Mouse (Mus musculus) hindbrain, embryonic 14.5 days (tissue): ENCODE measurements around the gene Gm40193. TPM values are rescaled to one million over a fixed set of nuclear protein-coding genes. Genes with fewer than 3 reads are reported as not detected.
"Not testable (repeated sequence)": the region's sequence is repeated elsewhere in the genome, so short reads cannot be mapped to it uniquely, and the experiment has no call there.

ENCODE experiments used
- ATAC-seq: fragments of 200-750 bp; cut with Nextera tagmentation; 2 replicates; pipeline ENCODE4 v1.8.0; 2017; ENCODE audit warnings: moderate number of reproducible peaks, mild to moderate bottlenecking, moderate TSS enrichment, moderate library complexity; ENCODE audit not compliant: low FRiP score
- DNase-seq: peaks from one replicate; pipeline ENCODE4 v3.0.0-alpha.2; 2015; ENCODE audit warnings: low spot score
- H3K27ac ChIP-seq: fragments of 300-500 bp; sonication (generic); 2 replicates; pipeline ENCODE4 v1.5.1; 2014; ENCODE audit warnings: mild to moderate bottlenecking, moderate library complexity
- H3K27me3 ChIP-seq: fragments of 300-500 bp; sonication (generic); 2 replicates; pipeline ENCODE4 v1.6.1; 2014; ENCODE audit warnings: mild to moderate bottlenecking, low read length, mixed read lengths; ENCODE audit not compliant: control insufficient read depth, insufficient read depth
- H3K36me3 ChIP-seq: fragments of 300-500 bp; sonication (generic); replicated peaks from 2 replicates; pipeline ENCODE4 v1.6.1; 2014; ENCODE audit not compliant: control insufficient read depth, insufficient read depth
- H3K4me1 ChIP-seq: fragments of 300-500 bp; sonication (generic); replicated peaks from 2 replicates; pipeline ENCODE4 v1.6.1; 2014; ENCODE audit warnings: antibody characterized with exemption, low read length, mixed read lengths; ENCODE audit not compliant: control insufficient read depth, insufficient read depth
- H3K4me2 ChIP-seq: fragments of 300-500 bp; sonication (generic); replicated peaks from 2 replicates; pipeline ENCODE4 v1.6.1; 2014; ENCODE audit warnings: mild to moderate bottlenecking, moderate library complexity
- H3K4me3 ChIP-seq: fragments of 300-500 bp; sonication (generic); replicated peaks from 2 replicates; pipeline ENCODE4 v1.5.1; 2014; ENCODE audit warnings: mild to moderate bottlenecking, low read length
- H3K9ac ChIP-seq: fragments of 300-500 bp; sonication (generic); 2 replicates; pipeline ENCODE4 v1.6.1; 2014
- H3K9me3 ChIP-seq: fragments of 300-500 bp; sonication (generic); 2 replicates; pipeline ENCODE4 v1.6.1; 2016; ENCODE audit warnings: low read length; ENCODE audit not compliant: control insufficient read depth
- WGBS: fragments of 180-500 bp; shearing (Covaris S2); extraction: QIAGEN DNeasy Blood & Tissue Kit; methylation state at CpG from one replicate; pipeline ENCODE4 v1.1.7; 2014; 5-methylcytosine and 5-hydroxymethylcytosine counted together
- polyA plus RNA-seq: library from polyadenylated mRNA; unstranded; fragments of >200 nt; fragmentation: Nextera tagmentation; extraction: Ambion mirVana; gene quantifications from 2 replicates; pipeline ENCODE4 v1.2.1, GENCODE M21; 2014

The Gm40193 gene
- polyA plus RNA-seq, 1 experiment from 2014 or later = not detected

DNA sequence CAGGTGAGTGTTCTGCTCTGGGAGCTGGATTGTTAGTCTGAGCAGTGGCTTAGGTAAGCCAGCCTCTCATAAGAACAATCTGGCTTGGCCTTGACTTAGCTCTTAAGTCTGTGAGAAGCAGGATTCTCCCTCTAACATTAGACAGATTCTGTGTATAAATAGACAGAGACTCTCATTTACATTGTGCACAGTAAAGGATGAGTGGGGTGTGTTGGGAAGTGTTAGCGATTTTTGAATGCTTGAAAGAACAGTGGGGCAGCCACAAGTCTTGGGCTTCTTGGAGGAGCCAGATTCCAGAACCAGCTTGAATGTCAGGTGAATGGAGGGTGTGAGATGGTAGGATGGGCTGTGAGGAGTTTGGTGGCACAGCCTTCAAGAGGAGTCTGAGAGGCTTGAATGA, 38.9 kb upstream of the Gm40193 start:
- DNase-seq = no peak
- Histone ChIP-seq H3K4me3 (no peak overlapping the region), H3K4me1 (0 out of 2 replicates have a peak, but pooled peaks cover 8% of the 10 kb centered on the region), H3K27ac (no peak overlapping the region), H3K27me3 (no peaks in the 10 kb centered on the region), H3K9ac (no peak overlapping the region), H3K4me2 (no peak overlapping the region), H3K36me3 (0 out of 2 replicates have a peak, but pooled peaks cover 7% of the 10 kb centered on the region), H3K9me3 (no peaks in the 10 kb centered on the region)
- ATAC-seq = no peak
- 100% methylated on average over 1 of the region's 1 CpGs for WGBS

DNA sequence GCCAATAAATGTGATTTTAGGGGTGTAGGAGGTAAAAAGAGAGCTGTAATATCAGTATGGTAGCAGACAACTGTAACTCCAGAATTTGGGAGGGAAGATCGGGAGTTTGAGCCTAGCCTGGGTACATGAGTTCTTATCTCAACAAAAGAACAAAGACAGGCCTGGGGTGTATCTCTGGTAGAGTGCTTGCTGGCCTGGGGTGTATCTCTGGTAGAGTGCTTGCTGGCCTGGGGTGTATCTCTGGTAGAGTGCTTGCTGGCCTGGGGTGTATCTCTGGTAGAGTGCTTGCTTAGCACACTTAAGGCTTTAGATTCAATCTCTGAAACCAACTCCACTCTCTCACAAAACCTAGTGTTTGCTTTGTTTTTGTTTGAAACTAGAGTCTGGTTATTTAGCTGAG, 37.9 kb upstream of the Gm40193 start:
- 0 out of 2 replicates have a peak, but pooled peaks cover 17% of the 10 kb centered on the region for H3K4me1 ChIP-seq
- H3K4me3 ChIP-seq, H3K9me3 ChIP-seq, H3K27me3 ChIP-seq, H3K4me2 ChIP-seq, H3K27ac ChIP-seq, DNase-seq, H3K9ac ChIP-seq, ATAC-seq: not testable (repeated sequence)
- 0 out of 2 replicates have a peak, but pooled peaks cover 10% of the 10 kb centered on the region for H3K36me3 ChIP-seq
- 94% methylated on average over 1 of the region's 1 CpGs for WGBS

DNA sequence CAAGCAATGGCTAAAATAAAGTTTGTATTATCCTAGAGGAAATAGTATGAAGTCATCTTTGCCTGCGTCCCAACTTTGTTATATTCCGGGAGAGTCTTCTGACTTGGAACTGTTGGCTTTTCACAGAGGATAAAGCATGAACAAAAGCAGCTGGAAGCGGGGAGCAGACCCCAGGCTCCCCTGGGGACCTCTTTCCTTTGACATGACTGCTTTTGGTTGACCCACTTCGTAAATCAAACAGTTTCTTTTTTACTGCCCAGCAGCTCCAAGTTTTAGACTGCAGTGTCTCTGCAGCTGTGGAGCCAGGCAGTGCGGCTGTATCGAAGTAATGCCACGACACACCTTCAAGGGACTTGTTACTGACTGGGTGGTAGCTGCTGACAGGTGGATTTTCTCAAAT, 33.8 kb upstream of the Gm40193 start:
- DNase-seq = no peak
- Histone ChIP-seq H3K4me1 (peaks cover 30% of the 10 kb centered on the region), H3K27me3 (no peaks in the 10 kb centered on the region), H3K36me3 (0 out of 2 replicates have a peak, but pooled peaks cover 10% of the 10 kb centered on the region), H3K9ac (no peak overlapping the region), H3K4me3 (no peak overlapping the region), H3K9me3 (no peaks in the 10 kb centered on the region), H3K27ac (no peak overlapping the region), H3K4me2 (no peak overlapping the region)
- 60% methylated on average over 7 of the region's 7 CpGs for WGBS
- ATAC-seq = no peak

DNA sequence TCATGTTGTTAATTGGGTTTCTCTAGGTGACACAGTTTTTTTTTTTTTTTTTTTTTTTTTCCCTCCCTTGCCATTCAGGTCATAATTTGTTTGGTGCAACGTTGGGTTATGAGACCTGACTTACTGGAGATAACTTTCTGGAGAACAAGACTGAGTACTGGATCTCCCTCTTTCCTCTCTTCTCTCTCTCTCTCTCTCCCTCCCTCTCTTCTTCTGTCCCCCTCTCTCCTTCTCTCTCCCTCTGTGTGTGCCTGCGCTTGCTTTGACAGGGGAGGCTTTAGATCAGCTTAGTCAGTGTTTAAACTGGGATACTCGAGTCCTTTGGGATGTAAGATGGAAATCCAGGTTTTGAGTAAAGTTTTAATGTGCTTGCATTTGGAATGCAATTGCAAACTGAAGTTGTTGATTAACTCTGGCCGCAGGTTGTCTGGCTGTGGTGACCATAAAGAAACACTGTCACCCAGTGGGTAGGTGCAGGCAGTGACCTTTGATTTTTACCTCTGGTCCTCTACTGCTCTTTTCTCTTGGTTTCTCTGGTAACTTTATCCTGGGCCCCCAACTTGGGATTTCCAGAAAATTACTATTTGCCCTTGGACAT, 31.6 kb upstream of the Gm40193 start:
- peak overlapping the region; percentile 69 for H3K4me2 ChIP-seq
- H3K9me3 ChIP-seq = no peaks in the 10 kb centered on the region
- WGBS = 52% methylated on average over 4 of the region's 4 CpGs
- peaks cover 30% of the 10 kb centered on the region for H3K4me1 ChIP-seq
- no peaks in the 10 kb centered on the region for H3K27me3 ChIP-seq
- H3K27ac ChIP-seq = no peak overlapping the region
- peak overlapping the region; percentile 97 for H3K4me3 ChIP-seq
- ATAC-seq = no peak
- H3K9ac ChIP-seq = peak overlapping the region; percentile 94
- H3K36me3 ChIP-seq = 0 out of 2 replicates have a peak, but pooled peaks cover 10% of the 10 kb centered on the region
- DNase-seq = no peak

DNA sequence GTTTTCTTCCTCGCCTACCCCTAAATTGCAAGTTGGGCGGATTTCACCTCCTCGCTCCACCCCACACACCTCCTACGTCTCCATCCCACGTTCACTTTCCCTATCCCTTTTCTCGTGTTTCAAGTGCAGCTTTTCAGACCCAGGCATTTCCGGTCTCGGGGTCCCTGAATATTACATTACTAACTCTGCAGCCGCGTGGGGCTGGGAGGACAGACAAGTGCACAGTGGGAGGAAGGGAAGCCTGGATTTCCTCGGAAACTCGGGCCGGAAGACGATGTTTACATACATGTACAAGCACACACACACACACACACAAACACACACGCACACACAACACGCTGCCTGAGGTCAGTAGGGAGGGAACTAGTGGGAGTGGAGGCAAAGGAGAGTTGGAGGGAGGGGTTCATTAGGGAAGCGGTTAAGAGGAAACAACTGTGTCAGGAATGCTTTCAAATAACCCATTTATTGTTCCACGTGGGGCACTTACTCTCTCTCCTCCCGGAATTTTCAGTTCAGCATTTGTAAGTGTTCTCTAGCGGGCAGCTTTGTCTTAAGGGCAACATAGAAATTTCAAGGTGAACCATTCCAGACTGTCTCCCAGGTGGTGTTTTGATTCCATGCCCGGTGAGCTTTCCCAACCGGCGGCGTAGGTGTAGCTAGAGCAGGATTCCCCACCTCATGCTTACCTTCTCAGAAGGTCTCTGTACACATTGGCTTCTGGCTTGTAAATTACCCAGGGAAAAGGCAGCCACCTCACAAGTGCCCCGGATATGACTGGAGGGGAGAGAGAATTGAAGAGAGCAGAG, 30.9 kb upstream of the Gm40193 start:
- Histone ChIP-seq H3K4me3 (peak overlapping the region; percentile 97), H3K9ac (peak overlapping the region; percentile 94), H3K27me3 (no peaks in the 10 kb centered on the region), H3K9me3 (no peaks in the 10 kb centered on the region), H3K27ac (no peak overlapping the region), H3K4me2 (peak overlapping the region; percentile 69), H3K4me1 (peaks cover 30% of the 10 kb centered on the region), H3K36me3 (0 out of 2 replicates have a peak, but pooled peaks cover 10% of the 10 kb centered on the region)
- ATAC-seq (no peak), DNase-seq (peak; percentile 57)
- WGBS = 2% methylated on average over 25 of the region's 25 CpGs

DNA sequence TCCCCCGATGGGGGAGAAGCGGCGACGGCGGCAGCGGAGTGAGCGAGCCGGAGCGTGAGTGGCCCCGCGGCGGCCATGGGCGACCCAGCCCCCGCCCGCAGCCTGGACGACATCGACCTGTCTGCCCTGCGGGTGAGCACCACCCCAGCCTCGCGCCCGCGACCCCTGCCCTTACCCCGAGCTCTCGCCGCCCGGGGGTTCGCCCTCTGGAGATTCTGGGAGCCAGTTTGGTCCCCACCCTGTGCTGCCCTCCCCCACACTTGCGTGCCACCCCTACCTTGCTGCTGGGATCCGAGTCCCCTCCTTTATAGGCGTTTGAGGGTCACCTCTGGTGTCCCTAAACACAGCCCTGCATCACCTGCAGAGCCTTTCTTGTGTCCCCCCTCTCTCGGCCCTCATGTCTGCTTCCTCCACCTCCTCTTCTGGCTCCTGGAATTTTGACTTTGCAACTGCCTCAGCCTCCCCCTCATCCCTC, 30.3 kb upstream of the Gm40193 start:
- Histone ChIP-seq H3K27me3 (no peaks in the 10 kb centered on the region), H3K36me3 (0 out of 2 replicates have a peak, but pooled peaks cover 5% of the 10 kb centered on the region), H3K27ac (peak overlapping the region; percentile 90), H3K9ac (peak overlapping the region; percentile 94), H3K4me1 (peaks cover 30% of the 10 kb centered on the region), H3K4me3 (peak overlapping the region; percentile 97), H3K4me2 (peak overlapping the region; percentile 69), H3K9me3 (no peaks in the 10 kb centered on the region)
- no peak for DNase-seq
- 2% methylated on average over 11 of the region's 31 CpGs for WGBS
- no peak; the same call in none of the 2 replicates for ATAC-seq

DNA sequence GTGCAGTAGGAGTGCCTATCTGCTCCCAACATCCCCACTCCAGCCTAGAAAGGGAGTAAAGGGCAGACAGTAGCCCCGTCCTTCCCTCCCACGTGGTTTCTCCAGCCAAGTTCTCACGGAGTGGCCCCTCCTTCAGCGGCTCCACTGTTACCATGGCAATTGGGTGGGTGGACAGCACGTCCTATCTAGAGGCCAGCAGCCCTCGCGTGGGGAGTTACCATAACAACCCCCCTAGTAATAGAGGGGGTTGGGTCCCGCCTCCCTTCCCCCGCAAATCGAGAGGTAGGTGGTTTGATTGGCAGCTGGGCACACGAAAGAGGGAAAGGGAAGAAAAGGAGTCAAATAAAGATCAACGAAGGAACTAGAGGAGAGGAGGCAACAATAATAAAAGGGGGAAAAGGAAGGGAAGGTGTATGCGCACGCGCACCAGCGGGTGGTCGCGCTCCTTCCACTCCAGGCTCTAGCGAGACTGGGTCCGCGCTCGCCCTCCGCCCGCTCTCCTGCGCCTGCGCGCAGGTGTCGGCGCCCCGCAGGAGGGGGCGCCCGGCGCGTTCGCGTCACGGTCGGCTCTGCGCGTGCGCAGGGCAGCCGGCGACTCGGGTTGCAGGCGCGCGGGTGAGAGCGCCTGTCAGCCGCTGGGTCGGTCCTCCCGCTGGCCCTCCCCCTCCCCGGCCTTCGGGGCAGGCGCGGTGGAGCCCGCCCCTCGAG, 29.7 kb upstream of the Gm40193 start, which contains the start of gene Mink1:
Gene Mink1, plus strand, starts transcription at position 595 of the 708 bp plus-strand sequence.
- H3K4me3 ChIP-seq = peak within 1 kb of the TSS; percentile 97
- no peaks in the 10 kb centered on the region for H3K9me3 ChIP-seq
- H3K27me3 ChIP-seq = no peaks in the 10 kb centered on the region
- H3K4me1 ChIP-seq = peaks cover 30% of the 10 kb centered on the region
- 0 out of 2 replicates have a peak, but pooled peaks cover 3% of the 10 kb centered on the region for H3K36me3 ChIP-seq
- WGBS = under 1% methylated on average over 46 of the region's 57 CpGs
- H3K27ac ChIP-seq = peak within 1 kb of the TSS; percentile 90
- peak; percentile 92 for ATAC-seq
- peak; percentile 95 for DNase-seq
- H3K9ac ChIP-seq = peak within 1 kb of the TSS; percentile 94
- H3K4me2 ChIP-seq = peak within 1 kb of the TSS; percentile 69

DNA sequence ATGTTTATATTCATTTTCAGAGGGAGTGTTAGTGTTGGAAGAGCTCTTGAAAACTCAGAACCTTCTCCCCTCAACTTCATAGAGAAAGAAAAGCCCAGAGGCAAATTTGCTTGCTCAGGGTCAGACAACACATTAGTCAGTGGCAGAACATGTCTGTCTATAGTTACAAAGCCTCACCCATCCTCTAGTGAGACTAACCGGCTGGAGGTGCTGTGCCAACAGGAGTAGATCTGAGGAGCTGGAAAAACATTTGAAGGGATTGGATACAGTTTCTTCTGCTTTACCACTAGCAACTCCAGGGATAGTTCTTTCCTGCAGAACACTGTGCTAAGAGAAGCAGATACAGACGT, 29.2 kb upstream of the Gm40193 start:
- no peak for DNase-seq
- H3K9ac ChIP-seq = peak overlapping the region; percentile 94
- ATAC-seq = no peak; the same call in 1 of the 2 replicates
- no peaks in the 10 kb centered on the region for H3K27me3 ChIP-seq
- peaks cover 30% of the 10 kb centered on the region for H3K4me1 ChIP-seq
- H3K9me3 ChIP-seq = no peaks in the 10 kb centered on the region
- H3K27ac ChIP-seq = peak overlapping the region; percentile 90
- H3K36me3 ChIP-seq = 0 out of 2 replicates have a peak, but pooled peaks cover 3% of the 10 kb centered on the region
- H3K4me3 ChIP-seq = peak overlapping the region; percentile 97
- peak overlapping the region; percentile 69 for H3K4me2 ChIP-seq
- WGBS = 2% methylated on average over 2 of the region's 2 CpGs

DNA sequence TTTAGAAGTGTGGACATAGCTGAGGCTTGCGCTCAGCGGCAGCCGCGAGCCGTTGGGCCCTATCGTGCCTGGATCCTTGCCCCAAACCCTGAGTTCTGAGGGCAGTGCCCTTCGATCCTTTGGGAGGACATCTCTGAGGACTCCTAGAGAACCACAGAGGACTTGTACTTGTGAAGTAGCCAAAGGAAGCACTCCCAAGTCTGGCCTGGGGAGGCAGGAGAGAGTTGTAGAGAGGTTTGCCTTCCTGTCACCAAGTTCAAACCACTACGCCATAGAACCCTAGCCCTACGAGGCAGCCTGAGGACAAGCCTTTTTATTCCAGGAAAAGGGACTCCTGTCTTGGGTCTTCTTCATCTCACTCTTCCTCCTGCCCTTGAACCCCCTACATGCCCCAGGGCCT, 24.8 kb upstream of the Gm40193 start:
- H3K4me3 ChIP-seq = no peak overlapping the region
- H3K27ac ChIP-seq = no peak overlapping the region
- WGBS = 89% methylated on average over 9 of the region's 9 CpGs
- no peak overlapping the region for H3K4me2 ChIP-seq
- H3K9me3 ChIP-seq = no peaks in the 10 kb centered on the region
- H3K36me3 ChIP-seq = no peaks in the 10 kb centered on the region
- no peaks in the 10 kb centered on the region; the same call in 1 of the 2 replicates for H3K4me1 ChIP-seq
- H3K9ac ChIP-seq = no peak overlapping the region
- ATAC-seq = no peak
- DNase-seq = no peak
- H3K27me3 ChIP-seq = no peaks in the 10 kb centered on the region
